Mouse (Mus musculus): Measurements from ENCODE around the gene Fggy. TPM values are rescaled to one million over a fixed set of nuclear protein-coding genes. Genes with fewer than 3 reads are reported as not detected.

Fggy gene
- total RNA-seq, 1 experiment from 2014 or later: not detected

DNA sequence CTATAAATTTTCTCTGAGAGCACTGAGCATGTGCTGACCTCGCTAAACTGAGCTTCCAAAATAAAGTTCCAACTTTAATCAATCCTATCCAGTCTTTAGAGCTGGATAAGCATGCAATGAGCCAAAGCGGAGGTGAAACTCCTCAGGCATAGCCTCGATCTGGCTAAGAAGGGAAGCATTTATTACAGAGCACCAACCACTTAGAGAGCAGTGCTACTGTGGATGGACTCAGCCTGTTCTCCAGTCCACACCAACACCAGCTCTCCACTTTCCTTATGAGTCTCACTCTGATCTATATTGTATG is 306.1 kb downstream of the Fggy start:
- ATAC-seq (replicated peaks; ENCODE audit: insufficient number of reproducible peaks, low FRiP score, low TSS enrichment, poor library complexity, severe bottlenecking): no peak

DNA sequence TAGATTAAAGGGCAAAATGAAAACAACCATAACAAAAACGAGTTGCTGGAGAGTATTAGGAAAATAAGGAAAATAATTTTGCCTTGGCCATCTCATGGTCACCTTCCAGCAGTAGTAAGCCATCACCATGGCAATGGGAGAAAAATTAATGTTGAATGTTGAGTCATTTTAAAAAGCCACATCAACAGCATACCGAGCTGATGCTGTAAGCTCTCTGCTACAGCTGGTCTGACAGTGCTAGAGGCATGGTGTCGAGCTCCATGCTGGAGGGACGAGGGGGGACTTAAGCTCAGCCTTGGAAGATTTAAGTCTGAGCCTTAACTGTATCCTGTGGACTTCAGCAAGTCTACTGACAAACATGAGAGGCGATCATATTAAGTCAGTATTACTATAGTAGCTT is 307.9 kb downstream of the Fggy start:
- ATAC-seq (replicated peaks; ENCODE audit: insufficient number of reproducible peaks, low FRiP score, low TSS enrichment, poor library complexity, severe bottlenecking): no peak

DNA sequence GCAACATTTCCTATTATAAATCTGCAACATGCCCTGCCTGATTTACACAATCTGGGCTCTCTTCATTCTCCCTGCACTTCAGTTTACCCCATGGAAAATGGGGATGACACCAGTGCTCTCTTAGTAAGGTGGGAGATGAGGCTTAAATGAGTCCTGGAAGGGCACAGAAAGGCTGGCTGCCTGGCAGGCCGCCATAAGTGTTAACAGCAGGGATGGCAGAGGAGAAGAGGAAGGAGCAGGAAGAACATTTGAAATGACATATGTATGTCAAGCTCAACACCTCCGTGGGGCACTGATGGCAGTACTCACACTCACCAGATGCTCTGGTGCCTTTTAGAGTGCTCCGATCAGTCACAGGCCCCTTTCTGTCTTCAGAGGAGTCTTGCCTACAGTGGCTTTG is 308.6 kb downstream of the Fggy start:
- ATAC-seq (replicated peaks; ENCODE audit: insufficient number of reproducible peaks, low FRiP score, low TSS enrichment, poor library complexity, severe bottlenecking): no peak

DNA sequence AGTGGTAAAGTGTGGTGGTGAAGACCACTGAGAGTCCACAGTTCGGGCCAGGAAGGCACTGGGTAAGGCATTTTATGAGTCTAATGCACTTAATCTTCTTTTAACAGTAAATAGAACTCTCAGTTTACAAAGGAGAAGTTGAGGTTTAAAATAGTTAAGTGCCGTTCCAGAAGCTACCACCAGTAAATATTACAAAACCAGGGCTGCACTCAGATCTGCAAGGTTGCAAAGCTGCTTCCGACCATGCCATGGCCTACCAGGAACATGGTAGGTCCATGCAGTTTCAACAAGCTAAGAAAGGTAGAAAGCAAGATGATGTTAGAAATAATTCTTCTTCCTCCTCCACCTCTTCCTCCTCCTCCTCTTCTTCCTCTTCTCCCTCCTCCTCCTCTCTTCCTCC is 309.8 kb downstream of the Fggy start:
- no peak for ATAC-seq (replicated peaks; ENCODE audit: insufficient number of reproducible peaks, low FRiP score, low TSS enrichment, poor library complexity, severe bottlenecking)

DNA sequence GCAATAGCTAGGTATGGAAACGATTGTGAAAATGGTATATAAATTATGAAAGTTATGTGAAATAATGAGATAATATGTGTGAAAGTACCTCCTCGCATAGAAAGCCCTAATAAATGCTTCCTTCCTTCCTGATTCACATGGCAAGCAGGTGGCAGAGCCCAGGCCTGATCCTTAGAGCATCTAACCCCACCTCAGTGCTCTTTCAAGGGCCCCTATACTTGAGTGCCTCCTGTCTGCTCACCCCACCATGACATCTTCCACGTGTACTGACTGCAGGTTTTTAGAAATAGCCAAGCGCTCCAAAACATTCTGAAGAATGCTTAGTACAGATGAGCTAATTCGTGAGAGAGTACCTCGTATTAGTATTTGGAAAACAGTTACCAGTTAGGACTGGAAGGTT is 311.0 kb downstream of the Fggy start:
- no peak for ATAC-seq (replicated peaks; ENCODE audit: insufficient number of reproducible peaks, low FRiP score, low TSS enrichment, poor library complexity, severe bottlenecking)

DNA sequence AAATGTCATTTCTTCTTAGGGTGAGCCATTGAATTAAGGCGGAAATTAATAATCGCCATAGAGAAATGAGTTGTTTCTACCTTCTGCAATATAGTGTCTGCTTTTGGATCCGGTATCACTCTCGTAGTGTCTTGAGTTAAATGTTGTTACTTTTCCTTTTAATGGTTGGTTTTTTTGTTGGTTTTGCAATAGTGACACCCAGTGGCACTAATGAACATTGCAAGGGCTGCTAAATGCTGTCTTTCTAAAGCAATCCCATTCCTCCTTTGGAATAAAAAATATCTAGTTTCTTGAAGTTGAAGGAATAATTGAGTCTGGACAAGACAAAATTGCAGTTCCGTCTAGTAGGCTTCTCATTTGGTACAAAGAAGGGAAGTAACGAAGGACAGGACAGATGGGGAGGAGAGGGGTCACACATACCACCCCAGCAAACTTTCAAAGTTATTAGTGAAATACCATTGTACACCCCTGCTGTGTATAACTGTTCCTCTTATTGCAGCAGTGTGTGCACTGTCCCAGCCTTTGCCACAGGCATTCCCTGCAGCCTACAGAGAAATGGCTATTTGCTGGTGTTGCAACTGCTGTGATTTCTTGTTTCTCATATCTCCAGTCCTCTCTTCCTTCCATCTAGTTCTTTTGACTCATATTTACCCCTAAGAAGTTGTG is 314.0 kb downstream of the Fggy start:
- ATAC-seq (replicated peaks; ENCODE audit: insufficient number of reproducible peaks, low FRiP score, low TSS enrichment, poor library complexity, severe bottlenecking): peak; percentile 54; the same call in 1 of the 2 replicates

DNA sequence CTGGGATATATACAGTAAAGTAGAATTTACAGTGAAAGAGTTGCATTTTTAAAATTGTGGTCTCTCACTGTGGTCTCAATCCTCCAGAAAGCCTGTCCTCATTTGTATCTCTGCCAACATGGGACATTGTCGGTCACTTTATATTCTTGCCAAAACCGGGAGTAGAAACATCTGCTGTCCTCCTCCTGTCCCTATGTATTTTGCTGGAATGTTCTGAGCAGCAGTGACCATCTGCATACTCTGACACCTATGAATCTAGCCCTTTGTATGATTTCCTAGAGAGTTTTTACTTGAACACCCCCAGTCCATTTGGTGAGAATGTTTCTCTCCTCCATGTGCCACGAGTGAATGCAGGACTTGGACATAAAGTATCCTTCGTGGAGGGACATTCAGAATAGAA is 318.6 kb downstream of the Fggy start:
- ATAC-seq (replicated peaks; ENCODE audit: insufficient number of reproducible peaks, low FRiP score, low TSS enrichment, poor library complexity, severe bottlenecking): no peak

DNA sequence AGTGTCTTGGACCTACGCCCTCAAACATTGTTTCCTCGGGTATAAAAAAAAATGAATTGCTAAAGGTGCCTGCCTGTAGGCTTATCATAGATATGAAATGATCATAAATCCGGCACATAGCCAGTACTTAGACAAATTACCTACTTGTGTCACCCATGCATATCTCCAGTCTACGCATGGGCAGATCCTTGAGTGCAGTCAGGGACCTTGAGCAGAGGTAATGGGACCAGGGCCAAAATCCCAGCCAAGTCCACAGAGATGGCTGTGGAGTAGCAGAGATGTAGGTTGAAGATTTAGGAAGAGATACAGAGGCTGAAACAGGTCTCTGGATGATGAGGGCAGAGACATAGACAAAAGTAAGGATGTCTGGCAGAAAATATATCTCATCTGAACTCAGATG is 320.1 kb downstream of the Fggy start:
- ATAC-seq (replicated peaks; ENCODE audit: insufficient number of reproducible peaks, low FRiP score, low TSS enrichment, poor library complexity, severe bottlenecking): no peak

DNA sequence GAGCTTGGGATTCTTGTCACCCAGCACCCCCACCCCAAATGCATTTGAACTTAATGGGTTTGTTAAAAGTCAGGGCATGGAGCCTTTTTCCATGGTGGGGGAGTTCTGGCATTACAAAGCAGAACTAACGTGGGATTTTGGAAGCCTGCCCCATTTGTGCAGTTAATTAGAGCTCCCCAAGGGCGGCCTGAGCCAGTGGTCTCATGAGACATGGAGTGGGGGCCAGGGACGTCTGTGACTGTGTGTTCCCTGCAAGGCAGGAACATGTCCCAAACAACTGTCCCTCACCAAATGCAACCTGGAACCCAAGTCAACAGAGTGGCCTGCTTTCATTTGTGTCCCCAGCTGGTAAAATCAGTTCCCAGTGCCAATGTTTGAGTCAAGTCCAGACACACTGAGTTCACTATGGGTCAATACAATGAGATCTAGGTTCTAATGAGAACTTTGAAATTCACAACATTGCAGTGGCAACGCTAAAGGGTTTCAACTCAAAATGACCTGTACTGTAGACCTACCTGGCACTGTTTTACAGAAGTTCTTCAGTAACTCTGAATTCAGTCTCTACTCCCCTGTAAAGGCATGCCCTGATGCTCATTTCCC is 324.5 kb downstream of the Fggy start:
- ATAC-seq (replicated peaks; ENCODE audit: insufficient number of reproducible peaks, low FRiP score, low TSS enrichment, poor library complexity, severe bottlenecking): no peak

DNA sequence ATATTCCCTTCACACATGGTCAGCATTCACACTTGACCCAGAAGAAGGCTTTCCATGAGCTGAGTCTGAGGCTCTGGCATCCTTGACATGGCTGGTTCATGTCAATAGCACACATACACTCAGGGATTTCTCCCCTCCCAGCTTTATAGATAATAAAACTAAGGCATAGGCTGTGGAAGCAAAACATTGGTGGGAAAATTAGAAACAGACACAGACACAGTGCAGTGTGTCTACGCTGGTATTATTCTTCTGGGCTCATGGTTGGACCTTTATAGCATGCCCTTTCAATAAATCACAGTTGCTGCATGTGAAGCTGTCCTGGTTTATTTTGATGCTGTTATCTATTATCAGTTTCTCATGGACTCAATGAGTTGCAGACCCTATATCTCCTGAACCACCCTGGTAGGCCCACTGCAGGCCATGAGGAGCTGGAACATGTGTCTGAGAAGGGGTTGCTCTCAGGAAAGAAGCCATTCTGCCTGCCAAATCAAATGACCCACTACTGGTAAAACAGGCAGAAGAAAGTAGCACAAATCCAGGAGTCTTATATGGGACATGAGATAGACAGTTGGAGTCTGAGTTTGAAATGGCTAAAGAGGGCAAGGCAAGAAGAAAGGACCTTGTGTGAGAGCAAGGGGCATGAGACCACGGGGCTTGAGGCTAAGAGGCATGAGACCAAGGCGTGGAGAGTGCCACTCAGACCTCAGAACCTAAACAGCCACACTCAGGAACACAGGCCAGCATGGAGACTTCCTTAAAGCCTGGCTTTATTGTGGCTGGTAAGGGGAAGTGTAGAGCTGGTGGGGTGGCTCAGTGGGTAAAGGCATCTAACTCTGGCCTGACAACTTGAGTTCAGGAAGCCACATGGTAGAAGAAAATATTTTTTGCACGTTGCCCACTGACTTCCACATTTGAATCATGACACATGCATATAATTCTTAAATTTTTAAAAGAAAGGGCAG is 327.2 kb downstream of the Fggy start:
- ATAC-seq (replicated peaks; ENCODE audit: insufficient number of reproducible peaks, low FRiP score, low TSS enrichment, poor library complexity, severe bottlenecking): no peak

DNA sequence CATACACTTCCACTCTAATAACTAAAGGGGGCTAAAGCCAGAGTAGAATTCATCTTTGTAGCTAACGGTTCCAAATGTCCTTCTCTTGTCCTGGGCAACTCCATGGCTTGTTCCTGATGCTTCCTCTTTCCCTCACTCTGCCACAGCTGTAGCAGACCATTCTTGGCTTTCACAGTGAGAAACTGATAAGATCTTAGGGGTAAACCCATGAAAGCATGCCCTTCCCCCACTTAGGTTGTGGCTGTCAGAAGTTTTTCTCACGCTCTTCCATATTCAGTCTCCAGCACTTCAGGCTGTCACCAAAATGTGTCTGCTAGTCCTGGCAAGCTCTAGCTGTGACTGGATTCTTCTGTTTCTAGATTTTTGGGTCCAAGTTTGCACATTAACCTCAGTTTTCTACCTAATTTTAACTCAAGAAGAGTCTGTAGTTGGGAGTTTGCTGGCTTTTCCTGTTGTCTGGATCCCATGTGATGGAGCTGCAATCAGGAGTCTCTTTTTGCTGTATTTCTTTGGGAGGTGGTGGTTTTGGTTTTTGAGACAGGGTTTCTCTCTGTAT is 338.0 kb downstream of the Fggy start:
- ATAC-seq (replicated peaks; ENCODE audit: insufficient number of reproducible peaks, low FRiP score, low TSS enrichment, poor library complexity, severe bottlenecking): no peak

DNA sequence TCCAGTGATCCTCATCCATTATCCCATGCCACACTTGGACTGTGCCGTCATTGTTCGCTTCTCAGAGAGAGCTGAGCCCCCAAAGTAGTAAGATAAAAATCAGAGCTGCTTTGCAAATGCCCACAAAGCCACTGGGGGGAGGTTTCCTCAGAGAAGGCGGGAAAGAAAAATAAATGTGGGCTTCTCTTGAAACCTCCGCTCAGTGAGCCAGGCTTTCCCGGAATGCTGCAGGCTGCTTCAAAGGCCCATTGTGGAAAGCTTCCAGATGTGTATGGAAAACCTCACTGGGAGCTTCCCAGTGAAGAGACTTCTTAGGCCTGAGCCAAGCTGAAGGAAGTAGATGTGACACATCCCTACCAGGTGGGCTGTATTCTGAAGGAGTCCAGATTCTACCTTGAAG is 339.3 kb downstream of the Fggy start:
- no peak for ATAC-seq (replicated peaks; ENCODE audit: insufficient number of reproducible peaks, low FRiP score, low TSS enrichment, poor library complexity, severe bottlenecking)

DNA sequence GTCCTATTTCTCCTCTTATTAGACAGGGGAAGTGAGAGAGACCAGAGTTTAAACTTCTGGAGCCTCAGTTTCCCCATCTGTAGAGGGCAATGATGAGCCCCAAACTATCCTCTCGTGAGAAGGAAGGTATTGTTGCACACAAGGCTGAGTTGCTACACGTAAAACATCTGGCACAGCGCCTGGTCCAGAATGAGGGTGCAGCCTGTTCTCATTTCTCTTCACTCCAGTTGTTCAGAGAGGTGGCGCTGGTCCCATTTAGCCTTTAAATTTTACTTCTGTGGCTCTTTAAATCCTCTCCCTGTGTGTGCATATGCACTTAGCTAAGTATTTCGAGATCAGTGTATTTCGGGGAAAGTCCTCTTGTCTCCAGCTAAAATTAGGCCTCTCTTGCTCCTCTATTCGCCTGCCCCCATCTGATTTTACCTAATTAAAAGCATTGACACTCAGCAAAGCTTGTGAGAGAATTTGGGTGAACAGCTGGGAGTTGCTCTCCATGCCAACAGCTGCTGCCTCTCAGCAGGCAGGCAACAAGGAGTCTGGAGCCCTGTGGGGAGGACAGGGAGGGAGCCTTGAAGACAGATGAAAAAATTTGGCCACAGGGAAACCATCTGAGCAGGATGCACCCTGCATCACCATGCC is 340.0 kb downstream of the Fggy start:
- no peak for ATAC-seq (replicated peaks; ENCODE audit: insufficient number of reproducible peaks, low FRiP score, low TSS enrichment, poor library complexity, severe bottlenecking)

DNA sequence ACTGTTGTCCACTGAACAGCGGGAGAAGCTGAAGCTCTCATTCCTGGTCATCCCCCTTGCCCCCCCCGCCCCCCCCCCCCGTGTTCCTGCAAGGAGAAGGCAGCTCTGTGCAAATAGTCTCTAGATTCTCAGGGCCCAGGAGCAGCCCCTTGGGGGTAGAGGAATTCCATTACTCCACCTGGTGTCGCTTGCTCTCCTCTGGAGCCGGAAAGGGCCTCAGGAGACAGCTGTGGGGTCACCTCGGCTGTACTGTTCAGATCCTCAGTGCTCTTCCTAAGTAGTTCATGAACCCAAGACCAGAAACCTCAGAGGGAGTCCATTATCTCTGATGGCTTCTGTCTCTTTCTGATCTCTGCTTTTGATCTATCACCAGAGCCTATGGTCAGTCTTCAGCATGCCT is 341.4 kb downstream of the Fggy start:
- ATAC-seq (replicated peaks; ENCODE audit: insufficient number of reproducible peaks, low FRiP score, low TSS enrichment, poor library complexity, severe bottlenecking): no peak

DNA sequence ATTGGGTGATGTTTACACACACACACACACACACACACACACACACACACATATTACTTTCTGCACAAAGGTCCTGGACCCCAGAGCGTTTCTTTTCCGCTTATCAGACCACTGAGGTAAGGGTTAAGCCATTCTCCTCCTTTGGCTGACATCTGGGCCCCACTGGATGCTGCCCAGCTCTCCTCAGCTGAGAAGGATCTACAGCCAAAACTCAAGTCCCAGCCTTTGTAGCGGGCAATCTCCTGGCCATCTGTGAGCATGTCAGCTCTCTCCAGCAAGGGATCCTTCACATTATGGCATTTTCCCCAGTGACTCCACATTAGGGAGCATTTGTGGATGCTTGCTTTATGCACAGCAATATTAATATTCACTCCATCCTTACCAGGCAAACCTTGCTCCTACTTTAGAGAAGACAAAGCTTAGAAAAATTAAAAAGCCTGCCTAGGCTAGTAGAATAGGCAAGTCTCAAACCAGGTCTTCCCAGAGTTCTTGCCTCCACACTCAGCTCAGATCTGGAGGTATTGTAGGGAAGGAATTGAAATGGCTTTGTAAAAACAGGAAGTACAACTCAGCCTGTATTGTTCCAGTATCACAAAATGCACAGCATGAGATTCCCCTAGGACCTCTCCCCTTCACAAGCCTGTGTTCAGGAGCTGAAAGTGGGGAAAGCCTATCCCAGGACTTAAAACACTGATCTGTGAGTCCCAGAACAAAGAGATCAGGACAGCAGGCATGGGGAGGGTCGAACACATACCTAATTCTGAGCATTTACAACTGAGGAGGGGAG is 342.8 kb downstream of the Fggy start:
- no peak for ATAC-seq (replicated peaks; ENCODE audit: insufficient number of reproducible peaks, low FRiP score, low TSS enrichment, poor library complexity, severe bottlenecking)

DNA sequence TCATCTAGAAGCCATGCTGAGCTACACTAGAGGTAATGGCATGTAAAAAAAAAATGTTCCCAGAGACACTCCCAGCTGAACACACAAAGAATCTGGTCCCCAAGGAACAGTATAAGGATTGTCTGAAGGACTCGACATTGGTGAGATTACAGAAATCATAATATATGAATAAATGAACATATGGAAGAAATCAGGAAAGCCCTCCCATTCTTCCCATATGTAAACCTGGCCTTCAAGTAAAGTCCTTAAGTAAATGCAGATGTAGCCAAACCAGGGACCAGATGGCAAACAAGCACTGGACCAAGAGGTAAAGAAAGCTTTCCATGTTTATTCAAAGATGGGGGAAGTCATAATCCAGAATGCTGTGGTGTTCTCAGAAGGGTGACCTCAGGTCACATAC is 343.5 kb downstream of the Fggy start:
- ATAC-seq (replicated peaks; ENCODE audit: insufficient number of reproducible peaks, low FRiP score, low TSS enrichment, poor library complexity, severe bottlenecking): no peak

DNA sequence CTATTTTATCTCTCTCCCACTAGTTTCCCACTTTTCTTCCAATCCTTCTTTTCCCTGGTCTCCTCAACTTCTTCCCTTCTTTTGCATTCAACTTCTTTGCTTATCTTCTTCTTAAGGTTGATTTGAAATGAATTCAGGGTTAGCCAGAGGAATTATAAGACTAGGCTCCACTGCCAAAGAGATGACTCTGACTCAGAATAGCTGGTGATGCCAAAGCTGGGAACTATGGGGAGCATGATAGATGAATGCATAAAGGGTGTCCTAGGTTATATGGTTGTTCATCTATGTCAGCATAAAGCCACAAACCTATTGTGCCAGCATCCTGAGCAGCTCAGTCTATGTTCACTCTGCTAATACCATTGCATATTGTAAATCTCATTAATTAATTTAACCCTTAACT is 348.8 kb downstream of the Fggy start:
- no peak for ATAC-seq (replicated peaks; ENCODE audit: insufficient number of reproducible peaks, low FRiP score, low TSS enrichment, poor library complexity, severe bottlenecking)
